Mouse (Mus musculus) kidney, embryonic 14.5 days (tissue): ENCODE results near the gene Hnrnph3. TPM values are rescaled to one million over a fixed set of nuclear protein-coding genes. Genes with fewer than 3 reads are reported as not detected.

Source experiments
- ATAC-seq: fragments of 200-750 bp; cut with Nextera tagmentation; 2 replicates; pipeline ENCODE4 v1.8.0; 2017; ENCODE audit warnings: moderate number of reproducible peaks, mild to moderate bottlenecking, moderate TSS enrichment, moderate library complexity; ENCODE audit not compliant: low FRiP score, low TSS enrichment
- H3K27ac ChIP-seq: fragments of 300-500 bp; sonication (generic); 2 replicates; pipeline ENCODE4 v1.5.1; 2014; ENCODE audit warnings: low read depth, mild to moderate bottlenecking, low read length, moderate library complexity, mixed read lengths
- H3K27me3 ChIP-seq: fragments of 300-500 bp; sonication (generic); 2 replicates; pipeline ENCODE4 v1.6.1; 2014; ENCODE audit warnings: mild to moderate bottlenecking, low read length; ENCODE audit not compliant: control insufficient read depth, insufficient read depth
- H3K36me3 ChIP-seq: fragments of 300-500 bp; sonication (generic); 2 replicates; pipeline ENCODE4 v1.6.1; 2014; ENCODE audit warnings: low read length, mixed read lengths; ENCODE audit not compliant: control insufficient read depth, insufficient read depth
- H3K4me1 ChIP-seq: fragments of 300-500 bp; sonication (generic); 2 replicates; pipeline ENCODE4 v1.6.1; 2014; ENCODE audit warnings: low read length, mixed read lengths; ENCODE audit not compliant: control insufficient read depth, insufficient read depth
- H3K4me2 ChIP-seq: fragments of 300-500 bp; sonication (generic); replicated peaks from 2 replicates; pipeline ENCODE4 v1.6.1; 2014; ENCODE audit warnings: low read depth, mild to moderate bottlenecking, low read length
- H3K4me3 ChIP-seq: fragments of 300-500 bp; sonication (generic); 2 replicates; pipeline ENCODE4 v1.5.1; 2014; ENCODE audit warnings: mild to moderate bottlenecking, low read length
- H3K9ac ChIP-seq: fragments of 300-500 bp; sonication (generic); 2 replicates; pipeline ENCODE4 v1.6.1; 2014; ENCODE audit warnings: low read depth, mild to moderate bottlenecking, low read length, moderate library complexity
- H3K9me3 ChIP-seq: fragments of 300-500 bp; sonication (generic); 2 replicates; pipeline ENCODE4 v1.6.1; 2016; ENCODE audit warnings: low read length; ENCODE audit not compliant: control insufficient read depth
- WGBS: fragments of 180-500 bp; shearing (Covaris S2); extraction: QIAGEN DNeasy Blood & Tissue Kit; methylation state at CpG from one replicate; pipeline ENCODE4 v1.1.7; 2014; 5-methylcytosine and 5-hydroxymethylcytosine counted together
- polyA plus RNA-seq: library from polyadenylated mRNA; unstranded; fragments of >200 nt; fragmentation: Nextera tagmentation; extraction: Ambion mirVana; gene quantifications from 2 replicates; pipeline ENCODE4 v1.2.1, GENCODE M21; 2014

Gene Hnrnph3
- polyA plus RNA-seq: 82.2 and 86.8 TPM in 2 replicates

- peak within 1 kb of the TSS; percentile 99 for H3K9ac ChIP-seq
- no peaks in the 10 kb centered on the region for H3K27me3 ChIP-seq
- peaks cover 24% of the 10 kb centered on the region for H3K4me1 ChIP-seq
- no peaks in the 10 kb centered on the region for H3K36me3 ChIP-seq
- H3K9me3 ChIP-seq: no peaks in the 10 kb centered on the region
- H3K4me3 ChIP-seq: peak within 1 kb of the TSS; percentile 98
- under 1% methylated on average over 64 of the region's 69 CpGs for WGBS
- H3K4me2 ChIP-seq: peak within 1 kb of the TSS; percentile 64
- peak within 1 kb of the TSS; percentile 100 for H3K27ac ChIP-seq
- ATAC-seq: peak; percentile 95
These were observed at the start of gene Hnrnph3, which contains the start of gene Pbld2 for GRCm38 (mm10) chr10:63023749-63024579. Hnrnph3 (minus strand) TSS chr10:63024217. Pbld2 (plus strand) TSS chr10:63024315.

- no peak overlapping the region for H3K4me2 ChIP-seq
- no peak overlapping the region for H3K4me3 ChIP-seq
- 0 out of 2 replicates have a peak, but pooled peaks cover 3% of the 10 kb centered on the region for H3K9me3 ChIP-seq
- H3K27ac ChIP-seq: no peak overlapping the region
- ATAC-seq: peak; percentile 78
- no peaks in the 10 kb centered on the region for H3K27me3 ChIP-seq
- 7% methylated on average over 5 of the region's 5 CpGs for WGBS
- H3K4me1 ChIP-seq: no peaks in the 10 kb centered on the region
- H3K9ac ChIP-seq: no peak overlapping the region
- H3K36me3 ChIP-seq: no peaks in the 10 kb centered on the region
These were observed 42.0 kb upstream of the Hnrnph3 start for GRCm38 (mm10) chr10:63065988-63066387.

DNA sequence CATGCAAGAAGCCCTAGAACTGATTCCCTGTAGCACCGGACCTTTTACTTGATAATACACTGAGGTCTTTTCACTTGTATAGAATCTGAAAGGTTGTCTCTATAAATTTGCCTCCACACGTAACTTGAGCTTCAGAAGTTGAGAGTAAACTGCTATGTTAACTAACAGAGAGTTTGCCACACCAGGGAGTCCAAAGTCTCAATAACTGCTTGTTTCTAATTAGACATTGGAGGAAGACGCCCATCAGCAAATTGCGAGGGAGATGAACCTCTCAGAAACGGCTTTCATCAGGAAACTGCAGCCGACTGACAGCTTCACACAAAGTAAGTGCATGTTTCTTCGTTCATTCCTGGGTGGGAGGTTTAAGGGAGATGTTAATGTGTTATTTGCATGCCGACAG, 41.5 kb upstream of the Hnrnph3 start:
- Histone ChIP-seq H3K9me3 (0 out of 2 replicates have a peak, but pooled peaks cover 3% of the 10 kb centered on the region), H3K4me3 (no peak overlapping the region), H3K9ac (no peak overlapping the region), H3K36me3 (no peaks in the 10 kb centered on the region), H3K27me3 (no peaks in the 10 kb centered on the region), H3K4me2 (no peak overlapping the region), H3K4me1 (no peaks in the 10 kb centered on the region), H3K27ac (no peak overlapping the region)
- 60% methylated on average over 8 of the region's 8 CpGs for WGBS
- no peak for ATAC-seq

- 81% methylated on average over 9 of the region's 9 CpGs for WGBS
- Histone ChIP-seq H3K36me3 (no peaks in the 10 kb centered on the region), H3K4me1 (no peaks in the 10 kb centered on the region), H3K9ac (no peak overlapping the region), H3K9me3 (0 out of 2 replicates have a peak, but pooled peaks cover 3% of the 10 kb centered on the region), H3K27ac (no peak overlapping the region), H3K27me3 (no peaks in the 10 kb centered on the region), H3K4me3 (no peak overlapping the region), H3K4me2 (no peak overlapping the region)
- ATAC-seq: no peak
These were observed 40.5 kb upstream of the Hnrnph3 start for GRCm38 (mm10) chr10:63064516-63064915.

DNA sequence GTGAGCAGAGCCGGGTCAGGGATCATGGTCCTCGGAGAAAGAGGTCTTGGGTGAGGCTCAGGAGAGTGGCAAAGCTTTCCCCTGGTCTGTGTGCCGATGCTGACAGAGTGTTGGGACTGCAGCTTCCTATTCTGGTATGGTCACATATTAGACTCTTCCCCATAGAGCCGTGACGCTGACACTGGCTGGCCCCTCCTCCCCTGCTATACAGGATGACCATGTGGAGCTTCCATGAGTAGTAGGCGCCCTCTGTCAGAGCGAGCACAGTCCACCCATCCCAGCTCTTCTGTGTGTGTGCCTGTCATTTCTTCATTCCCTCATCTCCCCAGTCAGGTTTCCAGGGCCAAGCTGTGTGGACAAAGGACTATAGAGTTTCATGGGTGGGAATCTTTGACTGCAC, 39.3 kb upstream of the Hnrnph3 start:
- H3K27me3 ChIP-seq: no peaks in the 10 kb centered on the region
- no peaks in the 10 kb centered on the region for H3K9me3 ChIP-seq
- H3K4me2 ChIP-seq: no peak overlapping the region
- ATAC-seq: no peak
- H3K4me1 ChIP-seq: no peaks in the 10 kb centered on the region
- no peak overlapping the region for H3K4me3 ChIP-seq
- H3K9ac ChIP-seq: no peak overlapping the region
- no peak overlapping the region for H3K27ac ChIP-seq
- WGBS: 81% methylated on average over 7 of the region's 7 CpGs
- no peaks in the 10 kb centered on the region for H3K36me3 ChIP-seq

- Histone ChIP-seq H3K27ac (no peak overlapping the region), H3K9ac (no peak overlapping the region), H3K27me3 (no peaks in the 10 kb centered on the region), H3K9me3 (no peaks in the 10 kb centered on the region), H3K4me2 (no peak overlapping the region), H3K4me1 (no peaks in the 10 kb centered on the region), H3K4me3 (no peak overlapping the region), H3K36me3 (no peaks in the 10 kb centered on the region)
- WGBS: 95% methylated on average over 5 of the region's 5 CpGs
- ATAC-seq: no peak
These were observed 38.7 kb upstream of the Hnrnph3 start for GRCm38 (mm10) chr10:63062696-63063095.

GRCm38 (mm10) chr10:63061266-63061665, 37.2 kb upstream of the Hnrnph3 start:
- Histone ChIP-seq H3K4me3 (no peak overlapping the region), H3K9ac (no peak overlapping the region), H3K4me2 (no peak overlapping the region), H3K27ac (no peak overlapping the region), H3K27me3 (no peaks in the 10 kb centered on the region), H3K4me1 (no peaks in the 10 kb centered on the region), H3K36me3 (no peaks in the 10 kb centered on the region), H3K9me3 (no peaks in the 10 kb centered on the region)
- 74% methylated on average over 12 of the region's 12 CpGs for WGBS
- no peak for ATAC-seq

DNA sequence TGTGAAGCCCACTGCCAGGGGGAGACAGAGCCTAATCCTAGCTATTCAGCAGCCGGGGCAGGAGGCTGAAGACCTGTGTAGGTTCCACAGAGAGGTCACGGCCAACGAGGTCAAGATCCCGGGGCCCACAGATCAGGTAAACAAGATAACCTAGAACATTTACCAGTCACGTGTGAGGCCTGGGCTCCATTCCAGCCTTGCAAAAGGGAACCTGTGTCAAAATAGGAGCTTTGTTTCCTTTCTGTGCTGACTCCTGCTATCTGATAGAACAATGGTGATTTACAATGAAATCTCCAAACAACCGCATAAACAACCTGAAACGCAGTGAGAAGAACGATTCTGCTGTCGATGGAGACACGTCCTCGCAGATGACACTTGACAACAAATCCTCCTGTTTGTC, 36.4 kb upstream of the Hnrnph3 start:
- no peaks in the 10 kb centered on the region for H3K4me1 ChIP-seq
- no peak overlapping the region for H3K27ac ChIP-seq
- H3K27me3 ChIP-seq: no peaks in the 10 kb centered on the region
- no peak for ATAC-seq
- H3K4me3 ChIP-seq: no peak overlapping the region
- no peak overlapping the region for H3K4me2 ChIP-seq
- no peak overlapping the region for H3K9ac ChIP-seq
- H3K9me3 ChIP-seq: no peaks in the 10 kb centered on the region
- H3K36me3 ChIP-seq: no peaks in the 10 kb centered on the region
- 45% methylated on average over 11 of the region's 11 CpGs for WGBS

DNA sequence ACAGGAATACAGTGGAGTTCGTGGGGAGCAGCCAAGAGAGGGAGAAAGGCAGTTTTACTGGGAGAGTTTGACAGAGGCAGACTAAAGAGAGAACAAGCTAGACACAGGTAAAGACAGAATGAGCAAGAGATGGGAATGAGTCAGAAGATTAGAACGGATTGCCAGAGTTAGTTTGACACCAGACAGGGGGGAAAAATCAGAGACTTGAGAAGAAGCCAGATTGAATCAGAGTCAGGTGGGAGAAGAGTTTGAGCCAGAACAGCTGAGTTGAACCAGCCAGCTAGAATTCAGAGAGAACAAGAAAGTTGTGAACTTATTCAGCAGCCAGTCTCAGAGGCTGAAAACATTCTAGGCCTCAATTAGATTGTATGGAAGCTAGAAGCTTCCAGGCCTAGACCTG, 35.8 kb upstream of the Hnrnph3 start, which contains the start of gene Pbld1:
Pbld1 (plus strand) TSS at position 301 of the 400 bp plus-strand sequence.
- Histone ChIP-seq H3K27ac (no peak within 1 kb of the TSS), H3K9ac (no peak within 1 kb of the TSS), H3K4me2 (no peak within 1 kb of the TSS), H3K4me3 (no peak within 1 kb of the TSS), H3K36me3 (no peaks in the 10 kb centered on the region), H3K9me3 (no peaks in the 10 kb centered on the region), H3K4me1 (no peaks in the 10 kb centered on the region), H3K27me3 (no peaks in the 10 kb centered on the region)
- ATAC-seq: no peak
- WGBS: 84% methylated on average over 2 of the region's 2 CpGs
